Mouse (Mus musculus) thymus, adult 18-20 months (tissue): ENCODE measurements around the gene Trim10.

Experiments
- DNase-seq, 2 experiments: peaks; one replicate each; pipeline ENCODE4 v3.0.0; 2022; ENCODE audit warnings: mixed read lengths in 2 of 2

Gene Trim10

GRCm38 (mm10) chr17:36914108-36914507, 44.7 kb downstream of the Trim10 start:
- DNase-seq, result peak; percentile 25 to 35

DNA sequence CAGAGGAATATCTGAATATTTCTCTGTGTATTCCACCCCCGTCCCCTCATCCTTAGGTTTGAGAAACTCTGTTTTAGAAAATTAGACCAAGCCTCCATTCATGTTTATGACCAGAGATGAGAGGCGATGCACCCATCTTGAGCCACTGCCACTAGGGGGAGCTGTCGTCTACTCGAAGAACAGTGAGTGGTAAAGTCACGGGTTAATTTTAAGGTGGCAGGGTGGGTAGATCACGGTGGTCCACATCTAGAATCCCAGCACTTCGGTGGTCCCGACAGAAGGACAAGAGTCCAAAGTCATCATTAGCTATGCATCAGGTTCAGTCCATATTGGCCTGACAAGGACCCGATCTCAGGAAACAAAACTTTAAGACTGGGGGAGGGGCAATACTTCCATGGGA, 45.7 kb downstream of the Trim10 start:
- peak; percentile 19 to 35 for DNase-seq

DNA sequence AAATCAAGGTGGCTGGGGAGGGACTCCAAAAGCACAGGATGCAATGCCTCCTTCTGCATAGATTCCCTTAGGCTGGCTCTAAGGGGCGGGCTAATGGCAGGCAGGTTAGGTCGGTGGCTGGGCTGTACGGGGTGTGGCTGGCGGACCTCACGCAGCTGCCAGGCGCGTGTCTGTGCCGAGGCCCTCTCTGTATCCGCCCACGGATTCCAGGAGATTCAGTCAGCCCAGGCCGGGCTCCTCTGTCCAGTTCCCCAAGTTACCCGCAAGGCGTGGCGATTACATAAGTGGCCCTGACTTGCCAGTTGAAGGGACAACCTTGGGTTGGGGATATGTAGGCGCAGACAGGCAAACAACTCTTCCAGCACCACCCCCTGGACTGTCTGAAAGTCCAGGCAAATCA, 50.9 kb downstream of the Trim10 start:
- DNase-seq, result no peak

GRCm38 (mm10) chr17:36922715-36923114, 53.3 kb downstream of the Trim10 start:
- no peak for DNase-seq

GRCm38 (mm10) chr17:36923491-36923890, 54.1 kb downstream of the Trim10 start:
- no peak for DNase-seq
